Mouse (Mus musculus): ENCODE measurements at regions not wholly inside any gene's neighbourhood (a gene's known extent, or its start where the extent isn't known, plus 50 kb on each side); places are given as distances from the start of the nearest gene placed in this dataset.

DNA sequence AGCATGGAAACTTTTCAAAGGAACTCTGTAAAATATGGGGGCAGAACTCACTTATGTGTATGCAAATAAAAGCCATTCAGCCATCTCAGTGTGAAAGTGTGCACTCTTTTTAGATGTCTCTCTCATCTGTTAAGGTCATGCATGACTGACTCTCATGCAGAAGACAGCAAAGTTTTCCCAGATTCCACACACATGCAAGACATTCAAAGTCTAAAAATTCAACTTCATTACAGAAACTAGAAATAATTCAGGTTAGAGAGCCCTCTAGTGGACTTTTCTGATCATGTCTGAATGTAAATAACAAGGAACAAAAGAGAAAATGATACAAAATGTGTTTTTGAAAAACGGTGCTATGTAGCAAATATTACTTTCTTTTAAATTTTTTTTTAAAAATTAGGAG lies 308.8 kb upstream of the Chl1 start:
- H3K36me3 ChIP-seq, result no peaks in the 10 kb centered on the region
- H3K4me1 ChIP-seq, result no peaks in the 10 kb centered on the region
- no peak overlapping the region for H3K4me3 ChIP-seq
- 30% methylated on average over 1 of the region's 1 CpGs for whole genome bisulfite sequencing
- ATAC-seq (ENCODE audit: insufficient number of reproducible peaks, low FRiP score, low TSS enrichment, low read depth), result no peak
- no peak overlapping the region for H3K9ac ChIP-seq
- H3K27me3 ChIP-seq, result no peaks in the 10 kb centered on the region
- no peak overlapping the region for H3K27ac ChIP-seq
- no peaks in the 10 kb centered on the region for H3K9me3 ChIP-seq
- no peak overlapping the region for H3K4me2 ChIP-seq

DNA sequence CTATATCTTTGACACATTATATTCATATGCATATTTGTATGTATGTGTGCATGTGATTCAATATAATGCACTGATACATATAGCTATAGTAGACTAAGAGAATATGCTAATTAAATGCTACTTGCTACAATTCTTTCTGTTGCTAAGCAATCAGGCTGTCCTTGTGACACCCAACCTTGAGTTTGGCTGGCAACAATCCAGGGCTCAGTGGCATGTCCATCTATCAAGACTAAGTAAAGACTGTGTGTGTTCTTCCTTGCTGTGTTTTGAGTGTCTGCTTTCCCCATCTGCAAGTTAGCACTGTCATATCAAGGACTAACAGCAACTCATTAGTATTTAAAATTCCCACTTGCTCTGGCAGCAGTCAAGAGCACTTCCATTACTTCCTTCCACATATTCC lies 301.2 kb upstream of the Chl1 start:
- Histone ChIP-seq H3K9ac (no peak overlapping the region), H3K27ac (no peak overlapping the region), H3K27me3 (no peaks in the 10 kb centered on the region), H3K4me3 (no peak overlapping the region), H3K4me2 (no peak overlapping the region), H3K36me3 (no peaks in the 10 kb centered on the region), H3K9me3 (no peaks in the 10 kb centered on the region), H3K4me1 (no peaks in the 10 kb centered on the region)
- ATAC-seq (ENCODE audit: insufficient number of reproducible peaks, low FRiP score, low TSS enrichment, low read depth), result no peak

DNA sequence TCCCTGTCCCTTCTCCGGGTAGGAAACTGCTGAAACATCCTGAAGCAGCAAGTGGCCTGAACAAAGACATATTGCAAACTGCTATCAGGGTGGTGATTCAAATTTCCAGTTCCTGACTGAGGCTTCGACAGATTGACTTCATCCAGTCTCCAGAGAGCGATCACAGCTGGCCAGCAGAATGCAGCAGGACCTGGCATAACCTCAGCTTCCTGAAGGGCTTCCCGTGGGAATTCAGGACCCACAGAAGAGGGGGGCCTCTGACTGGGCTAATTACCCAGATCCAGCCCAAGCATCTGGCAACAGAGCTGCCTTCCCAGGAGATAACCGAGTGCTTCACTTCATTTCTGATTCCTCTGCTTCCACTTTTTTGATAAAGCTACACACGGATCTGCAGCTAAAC lies 297.2 kb upstream of the Chl1 start:
- Histone ChIP-seq H3K4me3 (no peak overlapping the region), H3K4me1 (no peaks in the 10 kb centered on the region), H3K9ac (no peak overlapping the region), H3K27me3 (no peaks in the 10 kb centered on the region), H3K9me3 (no peaks in the 10 kb centered on the region), H3K4me2 (no peak overlapping the region), H3K36me3 (no peaks in the 10 kb centered on the region), H3K27ac (no peak overlapping the region)
- 47% methylated on average over 6 of the region's 6 CpGs for WGBS
- no peak for ATAC-seq (ENCODE audit: insufficient number of reproducible peaks, low FRiP score, low TSS enrichment, low read depth)

DNA sequence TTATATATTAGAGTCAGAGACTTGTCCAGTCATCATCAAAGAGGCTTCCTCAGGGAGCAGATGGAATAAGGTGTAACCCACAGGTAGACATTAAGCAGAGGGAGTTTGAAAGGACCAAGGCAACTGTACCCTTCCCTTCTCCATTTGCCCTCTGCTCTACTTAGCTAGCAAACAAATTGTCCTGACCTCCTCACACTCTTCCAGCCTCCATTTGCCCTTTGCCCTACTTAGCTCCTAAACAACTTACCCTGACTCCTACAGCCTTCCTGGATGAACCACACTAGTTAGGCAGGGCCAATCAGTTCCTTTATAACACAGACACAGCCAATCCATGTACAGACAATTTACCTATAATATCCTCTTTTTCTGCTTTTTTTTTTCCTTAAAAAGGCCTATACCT lies 273.5 kb upstream of the Chl1 start:
- Histone ChIP-seq H3K27me3 (no peaks in the 10 kb centered on the region), H3K27ac (no peak overlapping the region), H3K4me2 (no peak overlapping the region), H3K4me3 (no peak overlapping the region), H3K36me3 (no peaks in the 10 kb centered on the region), H3K9me3 (no peaks in the 10 kb centered on the region), H3K4me1 (no peaks in the 10 kb centered on the region), H3K9ac (no peak overlapping the region)
- no peak for ATAC-seq (ENCODE audit: insufficient number of reproducible peaks, low FRiP score, low TSS enrichment, low read depth)

DNA sequence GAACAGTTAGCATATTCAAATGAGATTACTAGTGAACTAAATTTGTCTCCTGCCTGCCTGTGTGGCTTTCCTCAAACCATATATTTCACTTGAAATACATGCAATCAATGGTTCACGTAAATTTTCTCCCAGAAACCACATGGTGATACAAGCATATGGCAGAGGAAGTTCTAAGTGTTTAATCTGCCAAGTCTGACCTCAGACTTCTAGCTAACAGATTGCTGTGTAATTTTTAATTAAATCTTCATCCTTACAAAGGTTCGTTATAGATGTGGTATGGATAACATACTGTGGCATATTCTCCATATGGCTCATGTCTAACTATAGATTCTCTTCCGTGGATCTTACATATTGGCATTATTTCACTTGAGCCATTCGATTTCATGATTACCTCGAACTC lies 241.4 kb upstream of the Chl1 start:
- Histone ChIP-seq H3K4me2 (no peak overlapping the region), H3K9me3 (no peaks in the 10 kb centered on the region), H3K36me3 (no peaks in the 10 kb centered on the region), H3K9ac (no peak overlapping the region), H3K4me3 (no peak overlapping the region), H3K27ac (no peak overlapping the region), H3K4me1 (no peaks in the 10 kb centered on the region), H3K27me3 (no peaks in the 10 kb centered on the region)
- WGBS, result 79% methylated on average over 5 of the region's 5 CpGs
- no peak for ATAC-seq (ENCODE audit: insufficient number of reproducible peaks, low FRiP score, low TSS enrichment, low read depth)

DNA sequence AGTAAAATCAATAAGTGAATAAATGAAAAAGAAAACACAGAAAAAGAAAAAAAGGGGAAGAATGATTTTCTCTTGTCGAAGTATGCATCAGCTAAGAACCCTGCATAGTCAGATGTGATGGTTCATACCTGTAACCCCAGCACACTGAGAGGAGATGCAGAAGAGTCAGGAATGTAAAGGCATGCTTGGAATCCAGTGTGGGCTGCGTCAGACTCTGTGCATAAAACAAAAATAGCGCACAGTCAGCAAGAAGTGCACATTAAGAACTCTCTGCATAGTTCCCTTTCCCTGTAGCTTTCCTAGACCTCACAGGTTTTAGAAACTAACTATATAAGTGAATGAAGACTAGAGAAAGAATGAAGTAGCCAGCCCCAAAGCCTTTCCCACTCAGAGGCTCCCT lies 238.2 kb upstream of the Chl1 start:
- Histone ChIP-seq H3K27ac (no peak overlapping the region), H3K36me3 (no peaks in the 10 kb centered on the region), H3K4me1 (no peaks in the 10 kb centered on the region), H3K4me3 (no peak overlapping the region), H3K9ac (no peak overlapping the region), H3K9me3 (no peaks in the 10 kb centered on the region), H3K27me3 (no peaks in the 10 kb centered on the region), H3K4me2 (no peak overlapping the region)
- no peak for ATAC-seq (ENCODE audit: insufficient number of reproducible peaks, low FRiP score, low TSS enrichment, low read depth)
- 50% methylated on average over 3 of the region's 3 CpGs for WGBS

DNA sequence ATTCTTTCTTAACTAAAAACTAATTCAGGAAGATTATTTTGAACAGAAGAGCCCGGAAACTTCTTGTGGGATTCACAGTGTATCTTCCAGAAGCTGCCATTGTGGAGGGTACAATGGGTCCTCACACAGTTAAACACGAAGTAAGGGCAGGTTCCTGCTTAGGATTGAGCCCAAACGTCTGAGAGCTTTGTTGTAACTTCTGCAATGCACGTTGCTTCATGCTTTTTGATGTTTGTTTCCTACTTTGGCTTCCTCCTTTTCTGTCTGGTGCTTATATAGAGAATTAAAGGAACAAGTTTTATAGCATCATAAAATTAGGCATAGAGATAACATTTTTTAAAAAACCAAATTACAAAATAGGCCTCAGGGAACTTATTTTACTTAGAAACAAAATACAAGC lies 235.3 kb upstream of the Chl1 start:
- Histone ChIP-seq H3K9ac (no peak overlapping the region), H3K9me3 (no peaks in the 10 kb centered on the region), H3K36me3 (no peaks in the 10 kb centered on the region), H3K4me2 (no peak overlapping the region), H3K4me3 (no peak overlapping the region), H3K4me1 (no peaks in the 10 kb centered on the region), H3K27me3 (no peaks in the 10 kb centered on the region), H3K27ac (no peak overlapping the region)
- ATAC-seq (ENCODE audit: insufficient number of reproducible peaks, low FRiP score, low TSS enrichment, low read depth), result no peak
- 55% methylated on average over 4 of the region's 4 CpGs for WGBS

DNA sequence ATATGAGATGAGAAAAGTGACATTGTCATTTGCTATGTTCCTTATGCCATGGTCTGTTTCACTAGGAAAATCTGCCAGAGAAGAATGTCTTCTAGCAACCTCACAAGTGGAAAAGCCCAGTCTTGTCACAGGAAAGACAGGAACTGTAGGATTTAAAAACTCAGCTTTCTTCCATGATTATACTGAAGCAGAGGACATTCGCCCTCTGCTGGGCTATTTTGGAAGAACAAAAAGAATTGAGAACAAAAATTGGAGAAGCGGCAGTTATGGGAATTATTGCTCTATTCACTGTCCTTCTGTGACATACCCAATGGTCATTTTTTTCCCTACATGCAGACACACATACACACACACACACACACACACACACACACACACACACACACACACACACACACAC lies 234.9 kb upstream of the Chl1 start:
- Histone ChIP-seq H3K36me3 (no peaks in the 10 kb centered on the region), H3K27ac (no peak overlapping the region), H3K9me3 (no peaks in the 10 kb centered on the region), H3K4me3 (no peak overlapping the region), H3K4me1 (no peaks in the 10 kb centered on the region), H3K9ac (no peak overlapping the region), H3K27me3 (no peaks in the 10 kb centered on the region), H3K4me2 (no peak overlapping the region)
- no peak for ATAC-seq (ENCODE audit: insufficient number of reproducible peaks, low FRiP score, low TSS enrichment, low read depth)
- 25% methylated on average over 2 of the region's 2 CpGs for WGBS

DNA sequence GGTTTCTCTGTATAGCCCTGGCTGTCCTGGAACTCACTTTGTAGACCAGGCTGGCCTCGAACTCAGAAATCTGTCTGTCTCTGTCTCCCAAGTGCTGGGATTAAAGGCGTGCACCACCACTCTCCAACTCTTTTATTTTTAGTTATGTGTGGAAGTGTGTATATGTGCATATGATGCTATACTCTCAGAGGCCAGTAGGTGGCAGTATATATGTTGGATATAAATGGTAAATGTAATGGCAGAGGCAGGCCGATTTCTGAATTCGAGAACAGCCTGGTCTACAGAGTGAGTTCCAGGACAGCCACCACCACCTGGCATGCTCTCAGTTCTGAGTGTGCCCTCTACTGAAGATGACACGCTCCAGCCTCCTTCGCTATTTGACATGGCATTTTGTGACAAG lies 214.4 kb upstream of the Chl1 start:
- H3K4me1 ChIP-seq, result no peaks in the 10 kb centered on the region
- no peak overlapping the region for H3K9ac ChIP-seq
- H3K4me3 ChIP-seq, result no peak overlapping the region
- WGBS, result 83% methylated on average over 6 of the region's 6 CpGs
- no peak overlapping the region for H3K4me2 ChIP-seq
- H3K27me3 ChIP-seq, result no peaks in the 10 kb centered on the region
- ATAC-seq (ENCODE audit: insufficient number of reproducible peaks, low FRiP score, low TSS enrichment, low read depth), result no peak
- no peaks in the 10 kb centered on the region for H3K36me3 ChIP-seq
- no peaks in the 10 kb centered on the region for H3K9me3 ChIP-seq
- no peak overlapping the region for H3K27ac ChIP-seq

DNA sequence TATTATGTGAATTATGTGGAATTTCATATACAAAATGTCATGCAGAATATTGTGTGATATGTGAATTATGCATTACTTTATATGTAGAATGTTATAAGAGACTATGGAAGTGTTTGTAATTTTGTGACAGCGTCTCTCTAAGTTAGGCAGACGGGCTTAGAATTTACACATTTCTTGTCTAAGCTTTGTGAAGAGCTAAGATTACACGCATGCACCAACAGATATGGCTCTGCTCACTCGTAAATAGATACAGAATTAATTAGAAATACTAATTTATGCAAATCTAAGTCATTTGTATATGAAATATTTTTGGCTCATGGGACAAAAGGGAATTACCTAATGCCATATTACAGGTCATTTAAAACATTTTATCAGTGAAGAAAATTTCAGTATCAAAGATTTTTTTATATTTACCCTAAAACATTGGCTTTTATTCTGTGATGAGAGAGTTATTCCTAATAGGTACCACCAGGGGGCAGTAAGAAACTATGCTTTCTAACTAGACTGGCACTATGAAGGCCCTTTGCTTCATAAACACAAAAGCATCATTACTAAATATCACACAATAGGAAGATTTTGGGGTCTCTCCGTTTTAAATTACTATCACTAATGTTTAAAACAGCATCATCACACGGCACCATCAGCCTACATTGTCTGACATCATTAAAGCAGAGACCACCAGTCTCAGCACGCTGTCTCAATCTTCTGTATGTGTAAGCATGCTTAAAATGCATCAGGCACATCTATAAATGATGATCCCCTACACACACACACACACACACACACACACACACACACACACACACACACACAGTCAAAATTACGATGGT lies 203.8 kb upstream of the Chl1 start:
- WGBS, result 49% methylated on average over 8 of the region's 8 CpGs
- ATAC-seq (ENCODE audit: insufficient number of reproducible peaks, low FRiP score, low TSS enrichment, low read depth), result no peak

DNA sequence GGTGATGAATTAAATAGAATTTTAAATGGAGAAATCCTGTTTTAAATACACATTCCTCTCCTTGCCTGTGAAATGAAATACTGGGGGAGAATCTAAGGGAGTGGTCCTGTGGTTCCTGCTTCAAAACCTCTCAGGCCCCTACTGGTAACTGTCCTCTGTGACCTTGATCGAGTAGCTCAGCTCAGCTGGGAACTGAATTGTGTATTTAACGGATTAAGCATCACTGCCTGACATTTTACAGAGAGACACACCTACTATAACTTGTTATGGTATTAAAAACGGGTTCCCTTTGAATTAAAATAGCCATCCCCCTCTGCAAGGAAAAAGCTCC lies 203.2 kb upstream of the Chl1 start:
- WGBS, result 23% methylated on average over 3 of the region's 3 CpGs
- ATAC-seq (ENCODE audit: insufficient number of reproducible peaks, low FRiP score, low TSS enrichment, low read depth), result no peak
- H3K27ac ChIP-seq, result no peak overlapping the region
- H3K27me3 ChIP-seq, result no peaks in the 10 kb centered on the region
- no peak overlapping the region for H3K4me2 ChIP-seq
- H3K4me1 ChIP-seq, result no peaks in the 10 kb centered on the region
- H3K36me3 ChIP-seq, result no peaks in the 10 kb centered on the region
- no peak overlapping the region for H3K4me3 ChIP-seq
- H3K9ac ChIP-seq, result no peak overlapping the region
- H3K9me3 ChIP-seq, result no peaks in the 10 kb centered on the region

More for the DNA sequence above, 203.8 kb upstream of the Chl1 start:
- H3K27ac ChIP-seq, result no peak overlapping the region
- H3K9ac ChIP-seq, result no peak overlapping the region
- H3K4me2 ChIP-seq, result no peak overlapping the region
- H3K4me1 ChIP-seq, result no peaks in the 10 kb centered on the region
- no peaks in the 10 kb centered on the region for H3K27me3 ChIP-seq
- no peak overlapping the region for H3K4me3 ChIP-seq
- no peaks in the 10 kb centered on the region for H3K9me3 ChIP-seq
- H3K36me3 ChIP-seq, result no peaks in the 10 kb centered on the region

DNA sequence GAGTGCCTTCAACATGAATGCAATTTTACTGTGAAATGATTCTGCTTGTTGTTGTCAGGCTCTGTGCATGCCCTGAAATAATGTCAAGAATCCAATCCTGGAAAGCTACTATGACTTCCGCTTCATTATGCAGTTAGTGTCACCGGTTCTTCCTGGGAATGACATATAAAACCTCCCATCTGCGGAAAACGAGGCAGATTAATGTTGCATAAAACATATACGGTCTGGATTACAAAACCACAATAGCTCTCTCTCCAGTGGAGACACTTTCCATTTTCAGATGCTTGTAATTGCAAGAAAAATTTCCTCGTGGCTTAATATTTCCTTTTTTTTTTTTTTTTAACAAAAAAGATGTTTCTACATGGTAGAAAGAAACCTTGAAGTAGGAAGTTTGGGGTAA lies 198.2 kb upstream of the Chl1 start:
- Histone ChIP-seq H3K4me3 (no peak overlapping the region), H3K9ac (no peak overlapping the region), H3K36me3 (no peaks in the 10 kb centered on the region), H3K4me1 (no peaks in the 10 kb centered on the region), H3K27ac (no peak overlapping the region), H3K27me3 (no peaks in the 10 kb centered on the region), H3K4me2 (no peak overlapping the region), H3K9me3 (no peaks in the 10 kb centered on the region)
- no peak for ATAC-seq (ENCODE audit: insufficient number of reproducible peaks, low FRiP score, low TSS enrichment, low read depth)
- 63% methylated on average over 6 of the region's 6 CpGs for WGBS

DNA sequence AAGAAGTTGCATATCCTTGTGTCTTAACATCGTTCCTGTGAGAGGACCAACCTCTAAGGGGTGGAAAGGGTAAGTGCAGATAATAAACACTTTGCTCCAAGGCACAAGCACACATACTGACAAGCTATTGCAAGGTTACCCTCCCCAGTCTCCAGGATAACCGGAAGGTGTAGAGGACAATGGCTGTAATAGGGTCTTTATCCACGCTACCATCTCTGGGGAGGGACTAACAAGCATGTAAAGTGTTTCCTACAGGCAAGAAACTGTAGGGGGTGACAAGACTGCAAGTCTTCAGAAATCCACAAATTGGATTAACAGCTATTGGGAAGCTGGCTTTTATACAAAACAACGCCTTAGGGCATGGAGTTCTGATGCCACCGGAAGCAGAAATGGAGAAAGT lies 197.5 kb upstream of the Chl1 start:
- Histone ChIP-seq H3K27me3 (no peaks in the 10 kb centered on the region), H3K4me3 (no peak overlapping the region), H3K36me3 (no peaks in the 10 kb centered on the region), H3K27ac (no peak overlapping the region), H3K9me3 (no peaks in the 10 kb centered on the region), H3K4me1 (no peaks in the 10 kb centered on the region), H3K4me2 (no peak overlapping the region), H3K9ac (no peak overlapping the region)
- WGBS, result 68% methylated on average over 5 of the region's 5 CpGs
- ATAC-seq (ENCODE audit: insufficient number of reproducible peaks, low FRiP score, low TSS enrichment, low read depth), result no peak
